Mouse (Mus musculus) brain, embryonic 14.5 days (tissue): ENCODE measurements around the gene Medag.

ENCODE experiments used
- CTCF ChIP-seq: fragments of 200-500 bp; IDR thresholded peaks from 2 replicates; pipeline ENCODE4 v1.5.1; 2012; ENCODE audit warnings: inconsistent platforms, mild to moderate bottlenecking, moderate library complexity, borderline replicate concordance; ENCODE audit not compliant: insufficient read depth, insufficient read length; ENCODE audit errors: extremely low read depth
- POLR2A ChIP-seq: fragments of 200-500 bp; IDR thresholded peaks from 2 replicates; pipeline ENCODE4 v1.6.1; 2012; ENCODE audit warnings: mild to moderate bottlenecking, inconsistent platforms, borderline replicate concordance; ENCODE audit not compliant: poor library complexity, insufficient read depth, insufficient read length, severe bottlenecking; ENCODE audit errors: extremely low read depth

DNA sequence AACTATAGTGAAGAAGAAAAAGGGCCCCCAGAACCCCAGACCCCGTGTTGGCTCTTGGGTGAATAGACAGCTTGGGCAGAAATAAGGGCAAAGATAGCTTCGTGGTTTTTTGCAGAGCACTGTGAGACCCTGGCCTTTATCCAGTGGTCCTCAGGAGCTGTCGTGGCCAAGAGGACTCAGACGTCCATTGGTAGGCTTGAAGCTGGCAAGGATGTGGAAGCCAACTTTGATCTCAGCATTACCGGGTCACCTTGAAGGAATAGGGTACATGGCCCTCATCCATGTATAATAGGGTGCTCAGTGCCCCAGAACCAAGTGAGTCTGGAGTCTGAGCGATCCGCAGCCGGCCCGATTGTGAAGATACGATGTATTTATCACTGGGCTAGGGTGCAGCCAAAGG is 1.1 kb downstream of the Medag start:
- no peak for TF ChIP-seq CTCF
- TF ChIP-seq POLR2A = no peak
